Mouse (Mus musculus) embryonic facial prominence, embryonic 10.5 days (tissue): ENCODE results near the gene Psors1c2. TPM values are rescaled to one million over a fixed set of nuclear protein-coding genes. Genes with fewer than 3 reads are reported as not detected.

ENCODE experiments used
- DNase-seq: peaks from one replicate; pipeline ENCODE4 v3.0.0-alpha.2; 2017; ENCODE audit warnings: low spot score
- H3K27ac ChIP-seq: fragments of 300-500 bp; sonication (generic); replicated peaks from 2 replicates; pipeline ENCODE4 v1.5.1; 2016; ENCODE audit warnings: mild to moderate bottlenecking
- H3K27me3 ChIP-seq: fragments of 300-500 bp; sonication (generic); replicated peaks from 2 replicates; pipeline ENCODE4 v1.6.1; 2016; ENCODE audit warnings: low read depth, mild to moderate bottlenecking; ENCODE audit not compliant: poor library complexity, severe bottlenecking
- H3K36me3 ChIP-seq: fragments of 300-500 bp; sonication (generic); replicated peaks from 2 replicates; pipeline ENCODE4 v1.6.1; 2016; ENCODE audit warnings: mild to moderate bottlenecking, moderate library complexity
- H3K4me1 ChIP-seq: fragments of 300-500 bp; sonication (generic); 2 replicates; pipeline ENCODE4 v1.6.1; 2016
- H3K4me3 ChIP-seq: fragments of 300-500 bp; sonication (generic); 2 replicates; pipeline ENCODE4 v1.5.1; 2016; ENCODE audit warnings: mild to moderate bottlenecking, moderate library complexity
- H3K9me3 ChIP-seq: fragments of 300-500 bp; sonication (generic); 2 replicates; pipeline ENCODE4 v1.6.1; 2016; ENCODE audit warnings: mild to moderate bottlenecking
- WGBS: fragments of 180-500 bp; shearing (Covaris S2); methylation state at CpG from one replicate; pipeline ENCODE4 v1.1.7; 2016; 5-methylcytosine and 5-hydroxymethylcytosine counted together
- polyA plus RNA-seq: library from polyadenylated mRNA; unstranded; fragments of >200 nt; fragmentation: Nextera tagmentation; extraction: Ambion mirVana; gene quantifications from 2 replicates; pipeline ENCODE4 v1.2.1, GENCODE M21; 2016

Gene Psors1c2
- polyA plus RNA-seq, 1 experiment from 2014 or later: 1.6 TPM

GRCm38 (mm10) chr17:35532360-35532759 lies 641 bp upstream of the Psors1c2 start:
- no peak overlapping the region for H3K4me3 ChIP-seq
- no peak overlapping the region for H3K27ac ChIP-seq
- no peak for DNase-seq
- H3K27me3 ChIP-seq: no peaks in the 10 kb centered on the region
- H3K36me3 ChIP-seq: peaks cover 37% of the 10 kb centered on the region
- WGBS: 13% methylated on average over 3 of the region's 3 CpGs
- no peaks in the 10 kb centered on the region for H3K9me3 ChIP-seq
- peaks cover 19% of the 10 kb centered on the region for H3K4me1 ChIP-seq

DNA sequence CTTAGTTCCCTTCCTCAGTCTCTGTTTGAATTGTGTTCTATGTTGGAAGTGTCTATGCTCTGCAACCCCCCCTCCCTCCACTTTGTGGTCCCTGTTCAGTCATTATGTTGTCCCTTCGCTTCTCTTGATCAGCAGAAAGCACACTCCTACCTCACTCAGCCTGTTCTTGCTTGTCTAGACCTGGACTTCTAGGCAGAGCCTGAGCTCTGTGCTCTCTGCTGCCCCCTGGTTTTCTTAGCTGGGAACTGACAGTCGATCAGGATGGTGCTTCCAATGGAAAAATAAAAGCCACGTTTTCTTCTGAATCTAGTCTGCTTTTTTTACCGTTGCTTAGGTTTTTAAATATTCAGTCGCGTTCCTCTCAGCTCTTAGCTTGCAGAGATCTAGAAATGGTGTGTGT lies 1.3 kb downstream of the Psors1c2 start:
- H3K27me3 ChIP-seq: no peaks in the 10 kb centered on the region
- no peak overlapping the region for H3K4me3 ChIP-seq
- 13% methylated on average over 6 of the region's 6 CpGs for WGBS
- H3K4me1 ChIP-seq: peaks cover 19% of the 10 kb centered on the region
- peak; percentile 76 for DNase-seq
- H3K27ac ChIP-seq: no peak overlapping the region
- H3K36me3 ChIP-seq: peaks cover 17% of the 10 kb centered on the region
- H3K9me3 ChIP-seq: no peaks in the 10 kb centered on the region

- H3K9me3 ChIP-seq: no peaks in the 10 kb centered on the region
- no peak overlapping the region for H3K27ac ChIP-seq
- H3K4me1 ChIP-seq: peaks cover 8% of the 10 kb centered on the region
- no peaks in the 10 kb centered on the region for H3K27me3 ChIP-seq
- no peak for DNase-seq
- WGBS: 85% methylated on average over 4 of the region's 4 CpGs
- H3K36me3 ChIP-seq: no peaks in the 10 kb centered on the region
- H3K4me3 ChIP-seq: no peak overlapping the region
Observed at GRCm38 (mm10) chr17:35537421-35537820, 4.4 kb downstream of the Psors1c2 start.

- no peaks in the 10 kb centered on the region for H3K27me3 ChIP-seq
- no peak for DNase-seq
- no peaks in the 10 kb centered on the region for H3K36me3 ChIP-seq
- 80% methylated on average over 1 of the region's 1 CpGs for WGBS
- H3K9me3 ChIP-seq: no peaks in the 10 kb centered on the region
- no peak overlapping the region for H3K4me3 ChIP-seq
- H3K27ac ChIP-seq: no peak overlapping the region
- peaks cover 5% of the 10 kb centered on the region; the same call in 1 of the 2 replicates for H3K4me1 ChIP-seq
Observed at GRCm38 (mm10) chr17:35538476-35538875, 5.5 kb downstream of the Psors1c2 start.

- Histone ChIP-seq H3K36me3 (no peaks in the 10 kb centered on the region), H3K27me3 (no peaks in the 10 kb centered on the region), H3K4me3 (no peak overlapping the region), H3K9me3 (no peaks in the 10 kb centered on the region), H3K27ac (no peak overlapping the region), H3K4me1 (peaks cover 7% of the 10 kb centered on the region; the same call in 1 of the 2 replicates)
- WGBS: 58% methylated on average over 10 of the region's 10 CpGs
- no peak for DNase-seq
Observed at GRCm38 (mm10) chr17:35539540-35539939, 6.5 kb downstream of the Psors1c2 start.

DNA sequence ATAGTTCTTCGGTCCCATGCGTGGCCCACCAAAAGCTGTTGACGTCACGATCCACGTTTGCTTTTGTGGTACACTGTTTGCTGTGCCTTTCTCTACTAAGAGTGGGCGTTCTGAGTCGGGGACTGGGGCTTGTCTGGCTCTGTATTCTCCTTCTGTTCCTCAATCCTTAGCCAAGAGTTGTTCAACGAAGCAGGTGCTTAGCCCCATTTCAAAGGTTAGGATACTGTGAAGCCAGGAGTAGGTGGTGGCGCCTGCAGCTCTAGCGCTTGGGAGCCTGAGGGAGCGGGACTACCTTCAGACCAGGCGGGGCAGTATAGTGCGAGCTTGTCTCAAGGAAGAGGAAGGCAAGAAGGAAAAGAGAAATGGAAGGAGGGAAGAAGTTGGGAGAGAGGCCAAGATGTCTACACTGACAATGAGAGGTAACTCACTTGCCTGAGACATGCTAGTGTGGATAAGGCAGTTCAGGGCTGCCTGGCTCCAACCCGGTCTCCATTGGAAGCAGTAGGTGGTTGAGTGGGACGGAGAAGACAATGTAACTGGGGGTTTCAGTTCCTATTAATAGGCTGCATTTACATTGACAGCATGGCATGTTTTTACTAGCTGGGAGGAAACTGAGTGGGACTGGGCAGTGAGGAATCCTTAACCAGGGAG lies 9.9 kb downstream of the Psors1c2 start:
- H3K4me1 ChIP-seq: peaks cover 7% of the 10 kb centered on the region; the same call in 1 of the 2 replicates
- H3K27ac ChIP-seq: no peak overlapping the region
- no peak overlapping the region for H3K4me3 ChIP-seq
- no peak for DNase-seq
- 82% methylated on average over 15 of the region's 15 CpGs for WGBS
- H3K27me3 ChIP-seq: no peaks in the 10 kb centered on the region
- no peaks in the 10 kb centered on the region for H3K9me3 ChIP-seq
- H3K36me3 ChIP-seq: no peaks in the 10 kb centered on the region

- no peaks in the 10 kb centered on the region for H3K27me3 ChIP-seq
- H3K4me3 ChIP-seq: no peak overlapping the region
- no peaks in the 10 kb centered on the region for H3K9me3 ChIP-seq
- no peak overlapping the region for H3K27ac ChIP-seq
- WGBS: 54% methylated on average over 14 of the region's 14 CpGs
- H3K4me1 ChIP-seq: peaks cover 7% of the 10 kb centered on the region; the same call in 1 of the 2 replicates
- H3K36me3 ChIP-seq: no peaks in the 10 kb centered on the region
- DNase-seq: no peak
Observed at GRCm38 (mm10) chr17:35543412-35543861, 10.4 kb downstream of the Psors1c2 start.

GRCm38 (mm10) chr17:35544001-35544400 lies 11.0 kb downstream of the Psors1c2 start:
- no peak overlapping the region for H3K4me3 ChIP-seq
- H3K27me3 ChIP-seq: no peaks in the 10 kb centered on the region
- WGBS: 80% methylated on average over 6 of the region's 6 CpGs
- peaks cover 7% of the 10 kb centered on the region; the same call in 1 of the 2 replicates for H3K4me1 ChIP-seq
- no peaks in the 10 kb centered on the region for H3K9me3 ChIP-seq
- DNase-seq: no peak
- H3K27ac ChIP-seq: no peak overlapping the region
- H3K36me3 ChIP-seq: no peaks in the 10 kb centered on the region

- Histone ChIP-seq H3K36me3 (no peaks in the 10 kb centered on the region), H3K9me3 (no peaks in the 10 kb centered on the region), H3K27ac (no peak overlapping the region), H3K4me1 (peaks cover 10% of the 10 kb centered on the region), H3K4me3 (no peak overlapping the region), H3K27me3 (no peaks in the 10 kb centered on the region)
- DNase-seq: peak; percentile 69
- WGBS: 35% methylated on average over 6 of the region's 6 CpGs
Observed at GRCm38 (mm10) chr17:35544680-35545079, 11.7 kb downstream of the Psors1c2 start.

DNA sequence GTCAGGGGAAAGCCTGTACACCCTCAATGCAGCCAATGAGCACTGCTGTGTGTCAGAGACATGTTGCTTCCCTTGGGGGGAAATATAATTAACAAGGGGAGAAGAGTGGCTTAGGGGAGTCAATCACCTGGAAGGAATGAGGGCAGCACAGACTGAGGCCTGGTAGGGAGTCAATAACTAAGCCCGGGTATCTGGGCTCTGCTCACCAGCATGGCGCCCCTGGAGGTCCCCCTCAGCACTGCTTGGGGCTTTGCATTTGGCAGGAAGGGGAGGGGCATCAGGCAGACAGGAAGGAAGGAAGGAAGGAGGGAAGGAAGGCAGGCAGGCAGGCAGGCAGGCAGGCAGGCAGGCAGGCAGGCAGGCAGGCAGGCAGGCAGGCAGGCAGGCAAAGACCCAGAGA lies 14.5 kb downstream of the Psors1c2 start:
- H3K27ac ChIP-seq: no peak overlapping the region
- H3K36me3 ChIP-seq: no peaks in the 10 kb centered on the region
- WGBS: 62% methylated on average over 2 of the region's 2 CpGs
- DNase-seq: no peak
- H3K4me3 ChIP-seq: no peak overlapping the region
- H3K4me1 ChIP-seq: peaks cover 16% of the 10 kb centered on the region
- peaks cover 7% of the 10 kb centered on the region; the same call in 1 of the 2 replicates for H3K27me3 ChIP-seq
- H3K9me3 ChIP-seq: 0 out of 2 replicates have a peak, but pooled peaks cover 2% of the 10 kb centered on the region

DNA sequence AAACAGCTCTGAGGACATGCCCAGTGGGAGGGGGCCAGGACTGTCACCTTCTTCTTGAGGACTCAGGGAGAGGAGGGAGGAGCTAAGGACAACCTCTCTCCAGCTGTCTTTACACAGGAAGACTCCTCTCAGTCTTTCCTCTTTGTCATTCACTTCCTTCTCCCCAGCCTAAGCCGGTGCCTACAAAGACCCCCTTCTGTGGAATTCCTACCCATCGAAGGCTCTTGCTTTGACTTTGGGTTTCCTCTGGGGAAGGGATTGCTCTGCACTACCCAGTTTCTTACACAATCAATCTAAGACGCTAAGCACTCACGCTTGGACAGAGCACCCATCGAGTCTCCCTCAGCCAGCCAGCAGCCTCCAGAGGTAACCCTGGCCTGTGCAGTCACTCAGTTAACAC lies 15.6 kb downstream of the Psors1c2 start:
- 0 out of 2 replicates have a peak, but pooled peaks cover 2% of the 10 kb centered on the region for H3K9me3 ChIP-seq

DNA sequence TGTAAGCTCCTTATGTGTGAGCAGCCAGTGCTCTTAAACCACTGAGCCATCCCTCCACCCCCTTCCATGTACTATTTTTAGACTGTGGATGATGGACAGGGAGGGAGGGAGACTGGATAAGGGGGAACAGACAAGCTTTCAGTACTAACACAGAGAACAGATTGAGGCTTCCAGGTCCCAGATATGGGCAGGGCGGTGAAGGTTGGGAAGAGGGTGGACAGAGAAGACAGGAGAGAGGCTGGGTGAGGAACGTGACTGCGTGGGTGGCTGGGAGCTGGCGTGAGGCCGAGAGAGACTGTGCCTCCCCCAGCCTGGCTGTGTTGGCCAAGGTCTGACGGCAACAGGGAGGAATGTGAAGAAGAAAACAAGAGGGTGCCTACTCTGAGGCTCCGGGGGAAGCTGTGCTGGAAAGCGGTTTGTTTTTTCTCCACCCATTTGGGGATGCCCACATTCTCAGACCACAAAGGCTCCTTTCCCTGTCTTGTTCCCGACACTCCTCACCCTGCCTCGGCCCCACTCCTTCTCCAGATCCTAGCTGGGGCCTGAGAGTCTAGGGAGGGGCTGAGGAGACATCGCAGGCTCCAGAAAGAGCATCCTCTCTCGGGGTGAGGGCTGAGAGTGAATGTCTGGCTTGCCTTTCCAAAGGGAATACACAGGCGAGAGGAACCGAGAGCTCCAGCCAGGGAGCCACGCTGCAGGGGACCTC lies 16.6 kb downstream of the Psors1c2 start:
- Histone ChIP-seq H3K4me1 (peaks cover 10% of the 10 kb centered on the region; the same call in 1 of the 2 replicates), H3K27ac (no peak overlapping the region), H3K4me3 (no peak overlapping the region), H3K27me3 (peaks cover 7% of the 10 kb centered on the region; the same call in 1 of the 2 replicates), H3K9me3 (0 out of 2 replicates have a peak, but pooled peaks cover 2% of the 10 kb centered on the region), H3K36me3 (no peaks in the 10 kb centered on the region)
- no peak for DNase-seq
- 53% methylated on average over 15 of the region's 15 CpGs for WGBS

More for the DNA sequence above, 15.6 kb downstream of the Psors1c2 start:
- Histone ChIP-seq H3K36me3 (no peaks in the 10 kb centered on the region), H3K4me1 (peaks cover 10% of the 10 kb centered on the region; the same call in 1 of the 2 replicates), H3K27ac (no peak overlapping the region), H3K4me3 (no peak overlapping the region), H3K27me3 (peaks cover 7% of the 10 kb centered on the region; the same call in 1 of the 2 replicates)
- no peak for DNase-seq
- WGBS: 20% methylated on average over 5 of the region's 5 CpGs
